Mouse (Mus musculus) G1E (cell line): ENCODE data around the gene Wfdc17.
A peak's percentile ranks its signal among the peaks of the same experiment; 100 is the strongest.

ENCODE experiments used
- CTCF ChIP-seq: IDR thresholded peaks from 2 replicates; pipeline ENCODE4 v1.5.1; 2012; ENCODE audit warnings: low read depth, low read length, inconsistent platforms, mixed read lengths
- GATA2 ChIP-seq: IDR thresholded peaks from 2 replicates; pipeline ENCODE4 v1.6.1; 2012; ENCODE audit warnings: low read depth, low read length, inconsistent platforms, borderline replicate concordance
- TAL1 ChIP-seq: conservative IDR thresholded peaks from 2 replicates; pipeline ENCODE4 v1.6.1; 2012; ENCODE audit warnings: low read depth, low read length, inconsistent platforms, mixed read lengths

DNA sequence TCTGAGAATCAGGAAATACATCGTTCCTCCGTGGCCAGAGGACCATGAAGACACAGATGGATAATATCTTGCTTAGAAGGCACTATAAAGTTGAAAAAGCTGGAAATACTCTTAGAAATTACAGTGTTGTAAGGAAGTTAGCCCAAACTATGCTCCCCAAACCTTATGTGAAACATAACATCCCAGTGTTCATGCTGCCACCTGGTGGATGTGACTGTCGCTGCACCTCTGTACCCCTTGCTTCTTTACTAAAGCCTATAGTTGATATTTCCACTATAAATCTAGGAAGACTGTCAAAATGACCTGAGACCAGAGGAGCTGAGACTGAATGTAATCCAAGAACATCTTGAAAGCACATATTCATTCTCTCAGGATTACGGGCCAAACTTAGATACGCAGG is 35.5 kb downstream of the Wfdc17 start:
- TF ChIP-seq TAL1 (no peak), GATA2 (no peak), CTCF (peak; percentile 86)
